Mouse (Mus musculus) granulocyte monocyte progenitor cell, adult 5-6 weeks (primary cell): ENCODE data around the gene Zfp808. TPM values are rescaled to one million over a fixed set of nuclear protein-coding genes. Genes with fewer than 3 reads are reported as not detected.
"Not testable (repeated sequence)": the region's sequence is repeated elsewhere in the genome, so short reads cannot be mapped to it uniquely, and the experiment has no call there.

Source experiments
- ATAC-seq: replicated peaks from 2 replicates; pipeline ENCODE4 v1.8.0; 2016; ENCODE audit warnings: mild to moderate bottlenecking, moderate TSS enrichment, inconsistent platforms; ENCODE audit not compliant: poor library complexity, severe bottlenecking
- total RNA-seq, 2 experiments: library from RNA; stranded (forward) in 1 of 2; stranded (reverse) in 1 of 2; fragments of 200-712, 200-1000 nt in 1 of 2; fragments of >200 nt in 1 of 2; fragmentation: Nextera tagmentation in 1 of 2; gene quantifications; 2 replicates each; pipeline ENCODE4 v1.2.3; 2014 to 2017

The Zfp808 gene
- total RNA-seq (2014; fragmentation: Nextera tagmentation) = 17.2 and 23.3 TPM in 2 replicates
- 2.7 and 7.3 TPM in 2 replicates for total RNA-seq (2017)

- ATAC-seq = peak; percentile 88
Observed at GRCm38 (mm10) chr13:62129432-62130171, at the start of gene Zfp808. Gene Zfp808, plus strand, starts transcription at chr13:62129886.

- not testable (repeated sequence) for ATAC-seq
Observed at GRCm38 (mm10) chr13:62098786-62099185, 30.9 kb upstream of the Zfp808 start.

- not testable (repeated sequence) for ATAC-seq
Observed at GRCm38 (mm10) chr13:62099454-62099853, 30.2 kb upstream of the Zfp808 start.

GRCm38 (mm10) chr13:62102368-62102767 lies 27.3 kb upstream of the Zfp808 start:
- not testable (repeated sequence) for ATAC-seq

GRCm38 (mm10) chr13:62115861-62116260 lies 13.8 kb upstream of the Zfp808 start:
- ATAC-seq = not testable (repeated sequence)

- ATAC-seq = not testable (repeated sequence)
Observed at GRCm38 (mm10) chr13:62121578-62121977, 8.1 kb upstream of the Zfp808 start.

GRCm38 (mm10) chr13:62181835-62182755 lies 52.4 kb downstream of the Zfp808 start:
- not testable (repeated sequence) for ATAC-seq

- ATAC-seq = no peak
Observed at GRCm38 (mm10) chr13:62245264-62245663, 115.6 kb downstream of the Zfp808 start.

- not testable (repeated sequence) for ATAC-seq
Observed at GRCm38 (mm10) chr13:62255226-62255625, 125.5 kb downstream of the Zfp808 start.

GRCm38 (mm10) chr13:62263392-62263791 lies 133.7 kb downstream of the Zfp808 start:
- ATAC-seq = no peak
